Mouse (Mus musculus): ENCODE results near the gene Rsph9. TPM values are rescaled to one million over a fixed set of nuclear protein-coding genes. Genes with fewer than 3 reads are reported as not detected.

The Rsph9 gene
- polyA plus RNA-seq, 1 experiment from 2014 or later: 38.8 TPM

GRCm38 (mm10) chr17:46129741-46130498, 14.1 kb downstream of the Rsph9 start:
- peaks cover 54% of the 10 kb centered on the region for H3K36me3 ChIP-seq (ENCODE audit: control insufficient read depth, insufficient read depth, low read length)
- no peaks in the 10 kb centered on the region for H3K4me1 ChIP-seq (ENCODE audit: control insufficient read depth, insufficient read depth, low read length)
- H3K4me3 ChIP-seq (replicated peaks; ENCODE audit: low read depth, low read length): no peak overlapping the region
- no peak overlapping the region for H3K27ac ChIP-seq (replicated peaks; ENCODE audit: low read depth, low read length)
- no peaks in the 10 kb centered on the region for H3K27me3 ChIP-seq (ENCODE audit: control insufficient read depth, insufficient read depth, low read length)
- ATAC-seq (ENCODE audit: low FRiP score, low TSS enrichment) (no peak), DNase-seq (no peak)
- WGBS: 81% methylated on average over 13 of the region's 13 CpGs
- H3K4me2 ChIP-seq (ENCODE audit: low read length): no peak overlapping the region
- H3K9ac ChIP-seq (replicated peaks; ENCODE audit: low read length): no peak overlapping the region
- no peaks in the 10 kb centered on the region for H3K9me3 ChIP-seq (ENCODE audit: control insufficient read depth, low read length)

DNA sequence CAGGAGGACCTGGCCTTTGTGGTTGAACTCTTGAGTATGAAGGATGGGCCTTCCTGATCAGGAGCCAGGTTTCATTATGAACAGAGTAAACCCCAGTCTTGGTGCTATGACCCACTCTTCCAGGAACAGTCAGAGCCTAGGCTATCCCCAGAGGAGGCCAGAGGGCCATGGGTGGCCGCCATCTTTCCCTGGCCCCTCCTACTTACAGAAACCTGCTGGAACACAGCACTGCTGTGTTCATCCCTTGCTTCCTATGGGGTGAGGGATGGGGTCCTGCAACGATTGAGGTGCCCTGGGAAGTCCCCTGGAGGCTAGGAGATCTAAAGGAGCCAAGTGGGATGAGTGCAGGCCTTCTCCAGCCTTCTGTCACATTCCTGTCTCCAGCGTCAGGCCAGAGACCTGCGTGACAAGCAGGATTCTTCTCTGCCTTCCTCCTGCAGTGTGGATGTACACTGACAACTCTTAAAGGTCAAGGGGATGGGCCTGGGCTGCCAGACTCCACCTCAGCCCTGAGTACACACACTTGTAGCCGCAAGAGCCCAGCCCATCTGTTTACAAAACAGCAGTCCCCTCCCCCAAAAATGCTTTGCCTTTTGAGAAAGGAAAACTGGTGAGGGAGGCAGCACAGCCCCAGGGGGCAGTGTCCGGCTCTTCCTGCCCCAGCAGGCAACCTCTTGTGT, 16.1 kb downstream of the Rsph9 start:
- DNase-seq (no peak), ATAC-seq (ENCODE audit: low FRiP score, low TSS enrichment) (no peak)
- 89% methylated on average over 6 of the region's 6 CpGs for WGBS
- Histone ChIP-seq H3K36me3 (ENCODE audit: control insufficient read depth, insufficient read depth, low read length) (peaks cover 74% of the 10 kb centered on the region), H3K9me3 (ENCODE audit: control insufficient read depth, low read length) (no peaks in the 10 kb centered on the region), H3K4me2 (ENCODE audit: low read length) (no peak overlapping the region), H3K4me1 (ENCODE audit: control insufficient read depth, insufficient read depth, low read length) (no peaks in the 10 kb centered on the region), H3K9ac (replicated peaks; ENCODE audit: low read length) (no peak overlapping the region), H3K27me3 (ENCODE audit: control insufficient read depth, insufficient read depth, low read length) (no peaks in the 10 kb centered on the region), H3K27ac (replicated peaks; ENCODE audit: low read depth, low read length) (no peak overlapping the region), H3K4me3 (replicated peaks; ENCODE audit: low read depth, low read length) (no peak overlapping the region)

- H3K4me2 ChIP-seq (ENCODE audit: low read length): no peak overlapping the region
- DNase-seq (no peak), ATAC-seq (ENCODE audit: low FRiP score, low TSS enrichment) (no peak)
- H3K4me3 ChIP-seq (replicated peaks; ENCODE audit: low read depth, low read length): no peak overlapping the region
- H3K9ac ChIP-seq (replicated peaks; ENCODE audit: low read length): no peak overlapping the region
- H3K27me3 ChIP-seq (ENCODE audit: control insufficient read depth, insufficient read depth, low read length): no peaks in the 10 kb centered on the region
- H3K36me3 ChIP-seq (ENCODE audit: control insufficient read depth, insufficient read depth, low read length): peaks cover 87% of the 10 kb centered on the region
- no peaks in the 10 kb centered on the region for H3K9me3 ChIP-seq (ENCODE audit: control insufficient read depth, low read length)
- WGBS: 87% methylated on average over 6 of the region's 6 CpGs
- no peak overlapping the region for H3K27ac ChIP-seq (replicated peaks; ENCODE audit: low read depth, low read length)
- H3K4me1 ChIP-seq (ENCODE audit: control insufficient read depth, insufficient read depth, low read length): no peaks in the 10 kb centered on the region
Observed at GRCm38 (mm10) chr17:46126608-46127007, 17.4 kb downstream of the Rsph9 start.

DNA sequence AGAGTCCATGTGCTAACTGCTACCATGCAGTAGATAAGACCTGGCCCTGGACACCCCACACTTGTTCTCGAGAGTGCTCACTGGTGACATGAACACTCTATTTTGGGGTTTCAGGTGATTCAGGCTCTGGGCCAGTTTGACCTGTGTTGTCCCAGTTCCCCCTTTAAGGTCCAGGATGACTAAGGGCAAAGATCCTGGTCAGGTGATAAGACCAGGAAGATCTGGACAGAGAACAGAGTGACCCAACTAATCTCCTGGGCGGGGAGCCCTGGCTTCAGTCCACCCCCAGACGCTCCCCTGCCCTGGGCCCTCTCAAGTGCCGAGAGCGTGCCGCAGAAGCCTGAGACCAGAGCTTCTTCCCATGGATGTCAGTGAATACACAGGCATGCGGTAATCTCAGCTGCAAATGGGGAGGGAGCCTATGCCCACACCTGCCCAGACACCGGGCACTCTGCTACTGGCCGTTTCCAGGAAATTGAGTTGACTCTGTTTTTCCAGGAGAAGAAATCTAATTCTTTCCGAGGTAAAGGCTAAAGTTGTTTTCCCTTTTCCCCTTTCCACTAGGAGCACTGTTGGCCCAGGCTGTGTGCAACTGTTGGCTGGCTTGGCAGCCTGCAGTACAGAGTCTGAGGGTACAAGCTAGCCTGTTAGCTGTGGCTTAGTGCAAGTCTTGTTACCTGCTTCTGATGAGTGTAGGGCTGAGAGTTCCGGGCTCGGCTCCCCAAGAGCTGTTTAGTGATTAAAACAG, 19.9 kb downstream of the Rsph9 start:
- ATAC-seq (ENCODE audit: low FRiP score, low TSS enrichment): no peak
- H3K36me3 ChIP-seq (ENCODE audit: control insufficient read depth, insufficient read depth, low read length): peaks cover 79% of the 10 kb centered on the region
- WGBS: 92% methylated on average over 12 of the region's 12 CpGs
- H3K4me3 ChIP-seq (replicated peaks; ENCODE audit: low read depth, low read length): no peak overlapping the region
- H3K27me3 ChIP-seq (ENCODE audit: control insufficient read depth, insufficient read depth, low read length): no peaks in the 10 kb centered on the region
- no peaks in the 10 kb centered on the region for H3K9me3 ChIP-seq (ENCODE audit: control insufficient read depth, low read length)
- H3K27ac ChIP-seq (replicated peaks; ENCODE audit: low read depth, low read length): no peak overlapping the region
- DNase-seq: no peak
- no peaks in the 10 kb centered on the region for H3K4me1 ChIP-seq (ENCODE audit: control insufficient read depth, insufficient read depth, low read length)
- H3K4me2 ChIP-seq (ENCODE audit: low read length): no peak overlapping the region
- no peak overlapping the region for H3K9ac ChIP-seq (replicated peaks; ENCODE audit: low read length)

DNA sequence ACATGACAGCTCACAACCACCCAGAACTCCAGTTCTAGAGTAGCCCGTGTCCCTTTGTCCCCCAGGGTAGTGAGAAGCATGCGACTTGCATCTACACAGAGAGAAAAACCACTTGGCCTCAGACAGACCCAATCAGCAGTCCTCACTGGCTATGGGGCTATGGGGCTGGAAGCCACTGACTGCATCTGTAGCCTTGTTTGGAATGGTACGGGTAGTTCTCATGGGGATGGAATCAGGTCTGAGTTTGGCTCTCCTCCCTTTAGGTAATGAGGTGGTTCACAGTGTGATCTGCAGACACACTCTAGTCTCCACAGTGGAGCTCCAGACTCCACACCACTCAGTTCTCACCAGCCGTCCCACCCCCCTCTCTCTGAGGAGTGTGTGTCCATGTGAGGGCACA, 20.7 kb downstream of the Rsph9 start:
- no peak overlapping the region for H3K9ac ChIP-seq (replicated peaks; ENCODE audit: low read length)
- ATAC-seq (ENCODE audit: low FRiP score, low TSS enrichment): no peak

DNA sequence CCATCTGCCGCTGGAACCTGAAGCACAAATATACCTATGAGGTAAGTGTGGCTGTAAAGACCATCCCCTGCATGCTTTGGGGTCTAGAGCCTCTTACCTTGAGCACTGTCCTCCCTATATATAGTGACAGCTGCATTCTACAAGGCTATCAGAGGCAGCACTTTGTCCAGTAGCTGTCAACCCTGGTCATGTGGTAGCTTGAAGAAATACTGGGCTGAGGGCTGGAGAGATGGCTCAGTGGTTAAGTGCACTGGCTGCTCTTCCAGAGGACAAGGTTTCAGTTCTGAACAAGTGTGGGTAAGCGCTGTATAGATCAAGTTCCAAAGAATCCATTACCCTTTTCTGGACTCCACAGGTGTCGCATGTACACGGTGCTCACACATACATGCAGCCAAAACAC, 21.2 kb downstream of the Rsph9 start:
- Histone ChIP-seq H3K27ac (replicated peaks; ENCODE audit: low read depth, low read length) (no peak overlapping the region), H3K4me2 (ENCODE audit: low read length) (no peak overlapping the region), H3K9me3 (ENCODE audit: control insufficient read depth, low read length) (no peaks in the 10 kb centered on the region), H3K4me1 (ENCODE audit: control insufficient read depth, insufficient read depth, low read length) (0 out of 2 replicates have a peak, but pooled peaks cover 3% of the 10 kb centered on the region), H3K27me3 (ENCODE audit: control insufficient read depth, insufficient read depth, low read length) (no peaks in the 10 kb centered on the region), H3K36me3 (ENCODE audit: control insufficient read depth, insufficient read depth, low read length) (peaks cover 73% of the 10 kb centered on the region), H3K4me3 (replicated peaks; ENCODE audit: low read depth, low read length) (no peak overlapping the region), H3K9ac (replicated peaks; ENCODE audit: low read length) (no peak overlapping the region)
- no peak for ATAC-seq (ENCODE audit: low FRiP score, low TSS enrichment)
- no peak for DNase-seq
- over 99% methylated on average over 4 of the region's 4 CpGs for WGBS

More for the DNA sequence above, 20.7 kb downstream of the Rsph9 start:
- Histone ChIP-seq H3K36me3 (ENCODE audit: control insufficient read depth, insufficient read depth, low read length) (peaks cover 73% of the 10 kb centered on the region), H3K27me3 (ENCODE audit: control insufficient read depth, insufficient read depth, low read length) (no peaks in the 10 kb centered on the region), H3K27ac (replicated peaks; ENCODE audit: low read depth, low read length) (no peak overlapping the region), H3K4me2 (ENCODE audit: low read length) (no peak overlapping the region), H3K4me1 (ENCODE audit: control insufficient read depth, insufficient read depth, low read length) (0 out of 2 replicates have a peak, but pooled peaks cover 3% of the 10 kb centered on the region), H3K4me3 (replicated peaks; ENCODE audit: low read depth, low read length) (no peak overlapping the region), H3K9me3 (ENCODE audit: control insufficient read depth, low read length) (no peaks in the 10 kb centered on the region)
- DNase-seq: no peak
- WGBS: 98% methylated on average over 4 of the region's 4 CpGs

GRCm38 (mm10) chr17:46119641-46120040, 24.4 kb downstream of the Rsph9 start:
- Histone ChIP-seq H3K36me3 (ENCODE audit: control insufficient read depth, insufficient read depth, low read length) (peaks cover 44% of the 10 kb centered on the region), H3K4me2 (ENCODE audit: low read length) (no peak overlapping the region), H3K9ac (replicated peaks; ENCODE audit: low read length) (no peak overlapping the region), H3K27ac (replicated peaks; ENCODE audit: low read depth, low read length) (no peak overlapping the region), H3K4me3 (replicated peaks; ENCODE audit: low read depth, low read length) (no peak overlapping the region), H3K27me3 (ENCODE audit: control insufficient read depth, insufficient read depth, low read length) (no peaks in the 10 kb centered on the region), H3K4me1 (ENCODE audit: control insufficient read depth, insufficient read depth, low read length) (0 out of 2 replicates have a peak, but pooled peaks cover 3% of the 10 kb centered on the region), H3K9me3 (ENCODE audit: control insufficient read depth, low read length) (no peaks in the 10 kb centered on the region)
- 88% methylated on average over 10 of the region's 10 CpGs for WGBS
- DNase-seq (no peak), ATAC-seq (ENCODE audit: low FRiP score, low TSS enrichment) (no peak)

GRCm38 (mm10) chr17:46118423-46118850, 25.6 kb downstream of the Rsph9 start:
- DNase-seq (peak; percentile 32), ATAC-seq (ENCODE audit: low FRiP score, low TSS enrichment) (no peak)
- H3K4me3 ChIP-seq (replicated peaks; ENCODE audit: low read depth, low read length): no peak overlapping the region
- 0 out of 2 replicates have a peak, but pooled peaks cover 3% of the 10 kb centered on the region for H3K4me1 ChIP-seq (ENCODE audit: control insufficient read depth, insufficient read depth, low read length)
- H3K36me3 ChIP-seq (ENCODE audit: control insufficient read depth, insufficient read depth, low read length): peaks cover 32% of the 10 kb centered on the region
- no peak overlapping the region for H3K27ac ChIP-seq (replicated peaks; ENCODE audit: low read depth, low read length)
- H3K4me2 ChIP-seq (ENCODE audit: low read length): no peak overlapping the region
- no peaks in the 10 kb centered on the region for H3K27me3 ChIP-seq (ENCODE audit: control insufficient read depth, insufficient read depth, low read length)
- no peak overlapping the region for H3K9ac ChIP-seq (replicated peaks; ENCODE audit: low read length)
- H3K9me3 ChIP-seq (ENCODE audit: control insufficient read depth, low read length): no peaks in the 10 kb centered on the region
- 61% methylated on average over 4 of the region's 4 CpGs for whole genome bisulfite sequencing

Data from midbrain, embryonic 14.5 days (tissue).